Mouse (Mus musculus) ES-Bruce4 (cell line): ENCODE results near the gene Myl12a. TPM values are rescaled to one million over a fixed set of nuclear protein-coding genes. Genes with fewer than 3 reads are reported as not detected.

Experiments used
- H3K27ac ChIP-seq: 2 replicates; pipeline ENCODE4 v1.5.1; 2012; ENCODE audit warnings: low read length, inconsistent platforms; ENCODE audit not compliant: insufficient read depth
- H3K27me3 ChIP-seq: 2 replicates; pipeline ENCODE4 v1.6.1; 2012; ENCODE audit warnings: mild to moderate bottlenecking, low read length, inconsistent platforms; ENCODE audit not compliant: control insufficient read depth, poor library complexity, insufficient read depth, severe bottlenecking
- H3K36me3 ChIP-seq: 2 replicates; pipeline ENCODE4 v1.6.1; 2012; ENCODE audit warnings: inconsistent platforms, mild to moderate bottlenecking, low read length, moderate library complexity; ENCODE audit not compliant: control insufficient read depth, poor library complexity, insufficient read depth, severe bottlenecking
- H3K4me1 ChIP-seq: one replicate; pipeline ENCODE4 v1.8.1; 2011; ENCODE audit warnings: low read length; ENCODE audit not compliant: control insufficient read depth, insufficient read depth
- H3K4me3 ChIP-seq: 2 replicates; pipeline ENCODE4 v1.5.1; 2011; ENCODE audit warnings: low read depth, mild to moderate bottlenecking, low read length
- H3K9ac ChIP-seq: 2 replicates; pipeline ENCODE4 v1.6.1; 2012; ENCODE audit warnings: low read depth, mild to moderate bottlenecking, inconsistent platforms; ENCODE audit not compliant: poor library complexity, severe bottlenecking
- H3K9me3 ChIP-seq: replicated peaks from 2 replicates; pipeline ENCODE4 v1.6.1; 2012; ENCODE audit warnings: mild to moderate bottlenecking, low read length, inconsistent platforms; ENCODE audit not compliant: control insufficient read depth, poor library complexity, insufficient read depth, severe bottlenecking
- CTCF ChIP-seq: IDR thresholded peaks from one replicate; pipeline ENCODE4 v1.8.1; 2011; ENCODE audit warnings: low read depth, low read length
- EP300 ChIP-seq: IDR thresholded peaks from 2 replicates; pipeline ENCODE4 v1.6.1; 2011; ENCODE audit warnings: low read depth, low read length; ENCODE audit not compliant: insufficient read depth
- POLR2A ChIP-seq: IDR thresholded peaks from one replicate; pipeline ENCODE4 v1.8.1; 2011; ENCODE audit warnings: low read length; ENCODE audit not compliant: insufficient read depth
- polyA plus RNA-seq: library from polyadenylated mRNA; stranded (reverse); fragments of >200 nt; gene quantifications from 2 replicates; pipeline ENCODE4 v1.2.4, GENCODE M21; 2011; ENCODE audit warnings: low read depth; ENCODE audit not compliant: missing spikeins, insufficient read depth, insufficient read length

Myl12a gene
- polyA plus RNA-seq, 1 experiment, result 626 TPM

- Histone ChIP-seq H3K9ac (no peak overlapping the region), H3K4me1 (no peaks in the 10 kb centered on the region), H3K27me3 (no peaks in the 10 kb centered on the region), H3K36me3 (no peaks in the 10 kb centered on the region), H3K27ac (no peak overlapping the region), H3K4me3 (no peak overlapping the region), H3K9me3 (no peaks in the 10 kb centered on the region)
- TF ChIP-seq POLR2A (no peak), CTCF (no peak), EP300 (no peak)
These were observed 51.4 kb downstream of the Myl12a start for GRCm38 (mm10) chr17:70951266-70951665.

GRCm38 (mm10) chr17:70949171-70949570, 53.5 kb downstream of the Myl12a start:
- Histone ChIP-seq H3K36me3 (no peaks in the 10 kb centered on the region), H3K9me3 (no peaks in the 10 kb centered on the region), H3K4me1 (no peaks in the 10 kb centered on the region), H3K27me3 (no peaks in the 10 kb centered on the region), H3K9ac (no peak overlapping the region), H3K4me3 (no peak overlapping the region), H3K27ac (no peak overlapping the region)
- TF ChIP-seq POLR2A (no peak), CTCF (no peak), EP300 (no peak)

GRCm38 (mm10) chr17:70948721-70949120, 54.0 kb downstream of the Myl12a start:
- no peaks in the 10 kb centered on the region for H3K36me3 ChIP-seq
- TF ChIP-seq CTCF, result no peak
- TF ChIP-seq EP300, result no peak
- no peak for TF ChIP-seq POLR2A
- H3K9me3 ChIP-seq, result no peaks in the 10 kb centered on the region
- H3K9ac ChIP-seq, result no peak overlapping the region
- H3K27ac ChIP-seq, result no peak overlapping the region
- H3K4me1 ChIP-seq, result no peaks in the 10 kb centered on the region
- H3K4me3 ChIP-seq, result no peak overlapping the region
- H3K27me3 ChIP-seq, result no peaks in the 10 kb centered on the region

- TF ChIP-seq EP300 (no peak), POLR2A (no peak), CTCF (no peak)
- no peak overlapping the region for H3K27ac ChIP-seq
- no peak overlapping the region for H3K9ac ChIP-seq
- H3K27me3 ChIP-seq, result no peaks in the 10 kb centered on the region
- no peaks in the 10 kb centered on the region for H3K4me1 ChIP-seq
- no peaks in the 10 kb centered on the region for H3K36me3 ChIP-seq
- H3K9me3 ChIP-seq, result no peaks in the 10 kb centered on the region
- H3K4me3 ChIP-seq, result no peak overlapping the region
These were observed 58.9 kb downstream of the Myl12a start for GRCm38 (mm10) chr17:70943779-70944178.

Other genes starting within 250 kb of the Myl12a start
- gene Tgif1, start 149.3 kb downstream of the Myl12a start, polyA plus RNA-seq, result 218 and 227 TPM in 2 replicates
- 2.3 and 2.8 TPM in 2 replicates for gene Myom1, start 245 bp downstream of the Myl12a start, polyA plus RNA-seq
- 15.8 and 19.2 TPM in 2 replicates for gene Lpin2, start 179.7 kb upstream of the Myl12a start, polyA plus RNA-seq